Mouse (Mus musculus): ENCODE results near the gene Scamp4. TPM values are rescaled to one million over a fixed set of nuclear protein-coding genes. Genes with fewer than 3 reads are reported as not detected.
A peak's percentile ranks its signal among the peaks of the same experiment; 100 is the strongest.

Scamp4 gene
- polyA plus RNA-seq, 1 experiment from 2014 or later = 103 TPM

- WGBS = 90% methylated on average over 6 of the region's 6 CpGs
- Histone ChIP-seq H3K4me3 (ENCODE audit: low read length) (no peak overlapping the region), H3K27ac (ENCODE audit: low read depth, low read length) (no peak overlapping the region), H3K9ac (ENCODE audit: low read depth, low read length) (no peak overlapping the region), H3K36me3 (ENCODE audit: control insufficient read depth, insufficient read depth, low read length) (peaks cover 9% of the 10 kb centered on the region), H3K27me3 (ENCODE audit: control insufficient read depth, insufficient read depth, low read length) (no peaks in the 10 kb centered on the region), H3K4me1 (ENCODE audit: control insufficient read depth, insufficient read depth, low read length) (peaks cover 18% of the 10 kb centered on the region), H3K4me2 (replicated peaks; ENCODE audit: low read depth, low read length) (no peak overlapping the region), H3K9me3 (ENCODE audit: control insufficient read depth, low read length) (no peaks in the 10 kb centered on the region)
- ATAC-seq (ENCODE audit: low FRiP score, low TSS enrichment) = no peak
These were observed 50.6 kb downstream of the Scamp4 start for GRCm38 (mm10) chr10:80653156-80653720.

DNA sequence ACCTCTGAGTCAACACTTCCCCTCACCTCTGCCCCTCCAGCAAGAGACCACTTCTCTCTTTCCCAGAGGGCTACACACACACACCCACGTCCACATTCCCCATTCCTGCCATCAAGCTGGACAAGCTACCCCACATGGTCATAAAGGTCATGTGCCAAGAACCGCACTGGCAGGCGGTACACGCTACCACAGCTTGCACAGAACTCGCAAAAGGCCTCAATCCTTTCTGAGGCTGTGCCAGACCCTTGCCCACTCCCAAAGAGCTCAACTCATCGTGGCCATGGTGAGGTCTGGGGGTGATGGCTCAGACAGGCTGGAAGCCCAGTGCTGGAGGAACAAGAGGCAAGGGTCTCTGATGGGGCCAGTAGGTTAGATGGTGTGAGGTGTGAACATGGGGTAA, 52.2 kb downstream of the Scamp4 start:
- Histone ChIP-seq H3K4me2 (replicated peaks; ENCODE audit: low read depth, low read length) (peak overlapping the region; percentile 84), H3K4me3 (ENCODE audit: low read length) (no peak overlapping the region), H3K27ac (ENCODE audit: low read depth, low read length) (no peak overlapping the region), H3K9me3 (ENCODE audit: control insufficient read depth, low read length) (no peaks in the 10 kb centered on the region), H3K4me1 (ENCODE audit: control insufficient read depth, insufficient read depth, low read length) (peaks cover 23% of the 10 kb centered on the region), H3K36me3 (ENCODE audit: control insufficient read depth, insufficient read depth, low read length) (0 out of 2 replicates have a peak, but pooled peaks cover 4% of the 10 kb centered on the region), H3K27me3 (ENCODE audit: control insufficient read depth, insufficient read depth, low read length) (no peaks in the 10 kb centered on the region), H3K9ac (ENCODE audit: low read depth, low read length) (peak overlapping the region; percentile 7; the same call in 1 of the 2 replicates)
- WGBS = 85% methylated on average over 6 of the region's 6 CpGs
- no peak for ATAC-seq (ENCODE audit: low FRiP score, low TSS enrichment)

- Histone ChIP-seq H3K36me3 (ENCODE audit: control insufficient read depth, insufficient read depth, low read length) (0 out of 2 replicates have a peak, but pooled peaks cover 4% of the 10 kb centered on the region), H3K4me3 (ENCODE audit: low read length) (peak overlapping the region; percentile 65), H3K9me3 (ENCODE audit: control insufficient read depth, low read length) (no peaks in the 10 kb centered on the region), H3K9ac (ENCODE audit: low read depth, low read length) (peak overlapping the region; percentile 86), H3K4me1 (ENCODE audit: control insufficient read depth, insufficient read depth, low read length) (peaks cover 23% of the 10 kb centered on the region), H3K27me3 (ENCODE audit: control insufficient read depth, insufficient read depth, low read length) (no peaks in the 10 kb centered on the region), H3K27ac (ENCODE audit: low read depth, low read length) (peak overlapping the region; percentile 53; the same call in 1 of the 2 replicates), H3K4me2 (replicated peaks; ENCODE audit: low read depth, low read length) (peak overlapping the region; percentile 84)
- peak; percentile 58 for ATAC-seq (ENCODE audit: low FRiP score, low TSS enrichment)
- WGBS = 2% methylated on average over 11 of the region's 12 CpGs
These were observed 52.9 kb downstream of the Scamp4 start for GRCm38 (mm10) chr10:80655406-80656129.

- 0 out of 2 replicates have a peak, but pooled peaks cover 4% of the 10 kb centered on the region for H3K36me3 ChIP-seq (ENCODE audit: control insufficient read depth, insufficient read depth, low read length)
- H3K4me2 ChIP-seq (replicated peaks; ENCODE audit: low read depth, low read length) = peak overlapping the region; percentile 84
- H3K27me3 ChIP-seq (ENCODE audit: control insufficient read depth, insufficient read depth, low read length) = no peaks in the 10 kb centered on the region
- H3K27ac ChIP-seq (ENCODE audit: low read depth, low read length) = peak overlapping the region; percentile 74
- WGBS = under 1% methylated on average over 63 of the region's 72 CpGs
- H3K9me3 ChIP-seq (ENCODE audit: control insufficient read depth, low read length) = no peaks in the 10 kb centered on the region
- peak; percentile 85 for ATAC-seq (ENCODE audit: low FRiP score, low TSS enrichment)
- peaks cover 23% of the 10 kb centered on the region for H3K4me1 ChIP-seq (ENCODE audit: control insufficient read depth, insufficient read depth, low read length)
- H3K9ac ChIP-seq (ENCODE audit: low read depth, low read length) = peak overlapping the region; percentile 86
- H3K4me3 ChIP-seq (ENCODE audit: low read length) = peak overlapping the region; percentile 65
These were observed 53.6 kb downstream of the Scamp4 start for GRCm38 (mm10) chr10:80656130-80656862.

DNA sequence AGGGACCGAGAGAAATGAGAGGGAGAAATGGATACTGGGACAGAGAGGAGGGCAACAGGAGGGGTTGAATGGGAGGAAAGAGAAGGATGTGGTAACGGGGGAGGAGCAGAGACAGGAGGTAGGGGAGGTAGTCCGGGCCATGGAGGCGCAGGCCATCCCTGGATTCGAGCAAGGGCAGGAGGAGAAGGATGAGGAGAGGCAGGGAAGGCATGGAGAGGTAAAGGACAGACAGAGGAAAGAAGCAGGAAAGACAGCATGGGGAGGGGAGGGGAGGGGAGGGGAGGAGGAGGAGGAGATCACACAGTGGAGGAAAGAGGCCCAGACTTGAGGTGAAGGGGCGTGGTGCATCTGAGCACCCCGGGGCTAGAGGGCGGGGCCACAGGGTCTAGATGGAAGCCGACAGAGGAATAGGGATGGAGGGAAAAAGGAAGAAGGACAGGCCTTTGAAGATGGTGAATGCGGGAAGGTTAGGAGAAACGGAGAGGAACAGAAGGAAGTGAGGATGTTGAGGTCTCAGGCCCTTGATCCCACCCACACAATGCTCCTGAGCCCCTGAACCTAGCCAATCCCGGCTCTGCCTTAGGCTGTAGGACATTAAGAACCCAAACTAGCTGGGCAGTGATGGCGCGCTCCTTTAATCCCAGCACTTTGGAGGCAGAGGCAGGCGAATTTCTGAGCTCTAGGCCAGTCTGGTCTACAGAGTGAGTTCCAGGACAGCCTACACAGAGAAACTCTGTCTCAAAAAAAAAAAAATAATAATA, 54.4 kb downstream of the Scamp4 start, which contains the start of gene Btbd2:
Gene Btbd2, minus strand, starts transcription at position 209 of the 761 bp plus-strand sequence.
- no peaks in the 10 kb centered on the region for H3K27me3 ChIP-seq (ENCODE audit: control insufficient read depth, insufficient read depth, low read length)
- H3K4me3 ChIP-seq (ENCODE audit: low read length) = peak within 1 kb of the TSS; percentile 65
- peak within 1 kb of the TSS; percentile 84 for H3K4me2 ChIP-seq (replicated peaks; ENCODE audit: low read depth, low read length)
- peaks cover 23% of the 10 kb centered on the region for H3K4me1 ChIP-seq (ENCODE audit: control insufficient read depth, insufficient read depth, low read length)
- H3K36me3 ChIP-seq (ENCODE audit: control insufficient read depth, insufficient read depth, low read length) = 0 out of 2 replicates have a peak, but pooled peaks cover 4% of the 10 kb centered on the region
- peak; percentile 50 for ATAC-seq (ENCODE audit: low FRiP score, low TSS enrichment)
- H3K9ac ChIP-seq (ENCODE audit: low read depth, low read length) = peak within 1 kb of the TSS; percentile 86
- peak within 1 kb of the TSS; percentile 74 for H3K27ac ChIP-seq (ENCODE audit: low read depth, low read length)
- WGBS = 17% methylated on average over 15 of the region's 15 CpGs
- no peaks in the 10 kb centered on the region for H3K9me3 ChIP-seq (ENCODE audit: control insufficient read depth, low read length)

GRCm38 (mm10) chr10:80658194-80658840, 55.6 kb downstream of the Scamp4 start:
- no peak for ATAC-seq (ENCODE audit: low FRiP score, low TSS enrichment)
- 87% methylated on average over 14 of the region's 14 CpGs for WGBS
- H3K9ac ChIP-seq (ENCODE audit: low read depth, low read length) = no peak overlapping the region

GRCm38 (mm10) chr10:80658841-80659202, 56.1 kb downstream of the Scamp4 start:
- H3K9me3 ChIP-seq (ENCODE audit: control insufficient read depth, low read length) = no peaks in the 10 kb centered on the region
- H3K4me2 ChIP-seq (replicated peaks; ENCODE audit: low read depth, low read length) = peak overlapping the region; percentile 15; the same call in 1 of the 2 replicates
- no peaks in the 10 kb centered on the region for H3K36me3 ChIP-seq (ENCODE audit: control insufficient read depth, insufficient read depth, low read length)
- ATAC-seq (ENCODE audit: low FRiP score, low TSS enrichment) = no peak
- H3K9ac ChIP-seq (ENCODE audit: low read depth, low read length) = no peak overlapping the region
- 63% methylated on average over 4 of the region's 4 CpGs for WGBS
- peaks cover 31% of the 10 kb centered on the region for H3K4me1 ChIP-seq (ENCODE audit: control insufficient read depth, insufficient read depth, low read length)
- H3K4me3 ChIP-seq (ENCODE audit: low read length) = no peak overlapping the region
- H3K27me3 ChIP-seq (ENCODE audit: control insufficient read depth, insufficient read depth, low read length) = no peaks in the 10 kb centered on the region
- H3K27ac ChIP-seq (ENCODE audit: low read depth, low read length) = no peak overlapping the region

More at GRCm38 (mm10) chr10:80658194-80658840, 55.6 kb downstream of the Scamp4 start:
- peaks cover 26% of the 10 kb centered on the region for H3K4me1 ChIP-seq (ENCODE audit: control insufficient read depth, insufficient read depth, low read length)
- H3K4me2 ChIP-seq (replicated peaks; ENCODE audit: low read depth, low read length) = no peak overlapping the region
- H3K4me3 ChIP-seq (ENCODE audit: low read length) = no peak overlapping the region
- no peaks in the 10 kb centered on the region for H3K36me3 ChIP-seq (ENCODE audit: control insufficient read depth, insufficient read depth, low read length)
- H3K9me3 ChIP-seq (ENCODE audit: control insufficient read depth, low read length) = no peaks in the 10 kb centered on the region
- H3K27ac ChIP-seq (ENCODE audit: low read depth, low read length) = no peak overlapping the region
- no peaks in the 10 kb centered on the region for H3K27me3 ChIP-seq (ENCODE audit: control insufficient read depth, insufficient read depth, low read length)

DNA sequence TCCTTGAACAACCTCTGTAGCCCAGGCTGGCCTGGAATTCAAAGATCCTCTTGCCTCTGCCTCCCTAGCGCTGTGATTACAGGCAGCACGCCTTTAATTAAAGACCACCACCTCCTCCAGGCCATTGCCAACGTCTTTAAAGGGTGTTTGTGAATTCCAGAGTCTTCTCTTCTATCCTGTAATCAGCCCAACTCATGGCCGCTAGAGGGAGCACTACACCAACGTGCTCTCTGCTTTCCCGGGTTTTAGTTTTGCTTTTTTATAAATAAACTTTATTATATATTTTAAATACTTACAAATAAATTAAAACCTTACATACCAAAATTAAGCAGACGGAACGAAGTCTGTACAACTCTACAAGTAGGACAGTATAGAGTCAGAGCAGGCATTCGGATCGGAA, 56.5 kb downstream of the Scamp4 start:
- Histone ChIP-seq H3K36me3 (ENCODE audit: control insufficient read depth, insufficient read depth, low read length) (no peaks in the 10 kb centered on the region), H3K4me3 (ENCODE audit: low read length) (no peak overlapping the region; the same call in 1 of the 2 replicates), H3K9me3 (ENCODE audit: control insufficient read depth, low read length) (no peaks in the 10 kb centered on the region), H3K4me1 (ENCODE audit: control insufficient read depth, insufficient read depth, low read length) (peaks cover 35% of the 10 kb centered on the region), H3K4me2 (replicated peaks; ENCODE audit: low read depth, low read length) (peak overlapping the region; percentile 15; the same call in 1 of the 2 replicates), H3K27ac (ENCODE audit: low read depth, low read length) (no peak overlapping the region), H3K9ac (ENCODE audit: low read depth, low read length) (no peak overlapping the region), H3K27me3 (ENCODE audit: control insufficient read depth, insufficient read depth, low read length) (no peaks in the 10 kb centered on the region)
- WGBS = 20% methylated on average over 10 of the region's 10 CpGs
- ATAC-seq (ENCODE audit: low FRiP score, low TSS enrichment) = no peak

Data from kidney, embryonic 14.5 days (tissue).